Mouse (Mus musculus) lung, postnatal 10 days (tissue): ENCODE measurements at regions not wholly inside any gene's neighbourhood (a gene's known extent, or its start where the extent isn't known, plus 50 kb on each side); places are given as distances from the start of the nearest gene placed in this dataset.
A peak's percentile ranks its signal among the peaks of the same experiment; 100 is the strongest.

Experiments
- DNase-seq: peaks from one replicate; pipeline ENCODE4 v3.0.0; 2021

- peak; percentile 36 for DNase-seq
Measured at GRCm38 (mm10) chr14:45056291-45056690, 68.3 kb downstream of the Ptger2 start.

DNA sequence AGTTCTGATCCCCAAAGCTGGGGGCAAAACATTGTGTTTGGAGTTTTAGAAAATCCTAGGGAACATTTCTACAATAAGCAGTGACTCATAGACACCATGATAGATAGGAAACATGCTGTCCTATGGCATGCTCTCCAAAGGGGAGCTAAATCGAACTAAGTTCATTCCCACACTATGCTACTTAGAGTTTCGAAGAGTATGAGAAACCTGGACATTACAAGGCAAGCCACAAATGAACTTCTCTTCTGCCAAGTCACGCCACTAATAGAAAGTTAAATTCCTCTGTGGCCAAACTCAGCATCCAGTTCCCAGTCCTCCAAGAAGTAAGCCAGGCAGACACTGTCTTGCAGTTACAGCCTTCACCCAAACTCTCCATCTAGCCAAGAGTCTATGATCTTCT lies 73.7 kb downstream of the Ptger2 start:
- DNase-seq, result no peak

DNA sequence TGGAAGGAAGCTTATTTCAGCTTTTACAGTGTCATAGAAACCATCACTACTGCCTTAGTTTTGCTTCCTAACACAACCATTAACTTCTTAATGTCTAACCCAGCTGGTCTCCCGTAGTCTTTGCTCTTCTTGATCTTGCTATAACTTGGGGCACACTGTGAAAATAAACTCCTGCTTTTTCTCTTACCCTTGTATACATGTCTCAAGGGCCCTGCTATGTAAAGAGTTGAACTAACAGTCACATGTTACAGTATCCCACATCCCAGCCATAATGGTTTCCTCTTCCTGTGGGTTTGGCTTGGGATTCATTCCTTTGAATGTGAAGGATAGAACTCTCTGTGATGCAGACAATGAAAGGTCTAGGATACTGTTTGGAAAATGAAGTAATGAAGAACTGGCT lies 76.5 kb downstream of the Ptger2 start:
- DNase-seq, result no peak

- no peak for DNase-seq
Measured at GRCm38 (mm10) chr14:45069598-45070212, 81.7 kb downstream of the Ptger2 start.

GRCm38 (mm10) chr14:45074902-45075488 lies 87.0 kb downstream of the Ptger2 start:
- peak; percentile 68 for DNase-seq

- no peak for DNase-seq
Measured at GRCm38 (mm10) chr14:45077216-45077615, 89.2 kb downstream of the Ptger2 start.

DNA sequence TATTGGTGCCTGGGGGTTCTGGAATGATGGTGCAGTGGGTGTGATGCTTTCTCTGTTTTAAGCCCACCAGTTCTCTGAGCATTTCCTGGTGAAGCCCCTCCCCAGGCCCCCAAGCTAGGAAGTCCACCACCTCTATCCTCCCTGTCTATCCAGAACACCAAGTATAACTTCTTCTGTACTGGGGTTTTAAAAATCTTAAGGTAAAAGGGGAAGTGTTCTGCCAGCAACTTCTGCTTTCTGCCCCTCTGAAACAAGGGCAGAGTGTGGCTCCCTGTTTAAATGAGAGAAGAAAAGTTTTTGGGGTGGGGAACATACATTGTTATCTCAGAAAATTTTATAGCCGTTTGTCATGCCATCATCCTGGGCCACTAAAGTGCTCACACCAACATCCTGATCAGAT lies 91.8 kb downstream of the Ptger2 start:
- DNase-seq, result no peak

DNA sequence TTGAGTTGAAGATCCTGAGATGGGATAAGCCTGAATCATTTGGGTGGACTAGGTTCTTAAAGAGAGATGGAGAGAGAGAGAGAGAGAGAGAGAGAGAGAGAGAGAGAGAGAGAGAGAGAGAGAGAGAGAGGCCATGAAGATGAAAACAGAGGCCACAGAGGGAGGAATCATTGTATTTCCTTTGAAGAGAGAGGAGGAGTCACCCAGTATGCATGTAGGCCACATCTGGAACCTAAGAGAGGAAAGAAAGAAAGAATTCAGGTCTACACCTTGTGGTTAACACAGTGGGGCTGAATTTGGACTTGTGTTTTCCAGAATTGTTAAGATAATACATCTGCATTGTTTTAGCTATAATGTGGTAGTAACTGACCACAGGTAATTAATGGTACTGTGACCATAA lies 92.2 kb downstream of the Ptger2 start:
- no peak for DNase-seq

DNA sequence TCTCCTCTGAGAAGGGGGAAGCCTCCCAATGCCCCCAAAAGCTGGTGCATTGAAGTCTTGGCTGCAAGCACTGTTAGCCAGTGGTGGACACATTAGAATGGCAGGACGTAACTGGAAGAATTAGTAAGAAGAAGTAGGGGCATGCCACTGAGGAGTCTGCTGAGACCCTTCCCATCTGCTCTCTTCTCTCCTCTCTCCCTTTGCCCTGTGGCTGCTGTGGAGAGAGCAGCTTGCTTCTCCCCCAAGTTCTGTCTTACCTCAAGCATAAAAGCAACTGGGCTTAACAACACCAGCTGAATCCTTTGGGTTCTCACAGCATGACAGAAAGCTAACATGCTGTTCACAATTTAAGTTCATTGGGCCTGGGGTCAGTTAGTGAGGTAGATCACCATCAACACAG lies 95.1 kb downstream of the Ptger2 start:
- no peak for DNase-seq
